ENCODE assay signal across 8 mouse cellular contexts in the genomic region with DNA sequence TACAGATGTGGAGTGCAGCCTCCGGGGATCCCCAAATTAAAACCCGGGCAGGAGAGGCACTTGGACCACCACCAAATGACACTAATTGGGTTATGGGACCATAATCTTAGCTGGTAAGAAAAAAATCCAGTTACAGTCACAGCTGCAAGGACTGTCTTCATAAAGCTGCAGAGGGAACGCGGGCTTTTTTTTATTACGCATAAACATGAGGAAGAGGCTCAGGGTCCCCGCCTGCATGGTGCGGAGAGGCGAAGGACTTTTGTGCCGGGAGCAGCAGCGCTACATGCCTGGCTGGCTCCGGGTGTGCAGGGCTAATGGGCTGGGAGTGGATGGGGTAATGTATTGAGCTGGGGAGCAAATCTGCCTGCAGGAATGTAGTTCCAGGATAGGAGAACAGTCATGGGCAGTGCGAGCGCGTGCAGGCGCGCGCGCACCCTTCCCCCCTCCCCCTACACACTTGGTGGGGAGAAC. TPM values are rescaled to one million over a fixed set of nuclear protein-coding genes. Genes with fewer than 3 reads are reported as not detected.
DNase-seq lines count a peak whose midpoint lies in the region; ATAC-seq and TF ChIP-seq lines count a peak whose summit lies in the region.

No protein-coding gene starts in this region.

- peak overlapping the region; percentile 39 for H3K4me3 ChIP-seq in lung, postnatal 0 days (ENCODE audit: low read depth, low read length)
- H3K4me3 ChIP-seq in lung, adult 2 months (replicated peaks; ENCODE audit: extremely low read depth, low read depth, low read length): no peak overlapping the region
- H3K4me3 ChIP-seq in hindbrain, embryonic 11.5 days (ENCODE audit: low read depth, low read length): peak overlapping the region; percentile 30
- peak overlapping the region in 1 of 2 experiments; percentile 28; a peak in 2 of 4 replicates for H3K4me3 ChIP-seq in liver, embryonic 14.5 days (ENCODE audit: insufficient read depth in 1 of 2, low read depth in 2 of 2, low read length in 2 of 2)
- peak overlapping the region; percentile 56 for H3K4me3 ChIP-seq in small intestine, adult 2 months (ENCODE audit: low read depth, low read length)

- TF ChIP-seq CTCF in lung, postnatal 0 days (IDR thresholded peaks at IDR 0.05): no peak
- no peak for TF ChIP-seq CTCF in lung, adult 2 months (IDR thresholded peaks at IDR 0.05; ENCODE audit: insufficient read depth, low read length)
- TF ChIP-seq CTCF in liver, embryonic 14.5 days (IDR thresholded peaks at IDR 0.05; ENCODE audit: low read depth): no peak
- TF ChIP-seq CTCF in small intestine, adult 2 months (IDR thresholded peaks at IDR 0.05; ENCODE audit: extremely low read depth, insufficient read length, insufficient replicate concordance, low read depth, low read length): no peak

- peak; percentile 59 for ATAC-seq in cerebellum, adult (ENCODE audit: insufficient number of reproducible peaks, low FRiP score, low TSS enrichment)
- peak; percentile 29; the same call in 1 of the 2 replicates for ATAC-seq in lung, postnatal 0 days
- ATAC-seq in hindbrain, embryonic 11.5 days (ENCODE audit: low FRiP score): peak; percentile 76
- no peak for ATAC-seq in liver, embryonic 14.5 days (ENCODE audit: insufficient read depth)

- H3K27me3 ChIP-seq in lung, postnatal 0 days (replicated peaks; ENCODE audit: insufficient read depth, low read length): no peaks in the 10 kb centered on the region
- H3K27me3 ChIP-seq in hindbrain, embryonic 11.5 days (ENCODE audit: control insufficient read depth, insufficient read depth, low read length): peaks cover 17% of the 10 kb centered on the region
- peaks cover 38% of the 10 kb centered on the region for H3K27me3 ChIP-seq in liver, embryonic 14.5 days (ENCODE audit: control insufficient read depth, insufficient read depth, low read length)
- H3K27me3 ChIP-seq in small intestine, adult 2 months (ENCODE audit: control insufficient read depth, insufficient read depth, low read length): peaks cover 4% of the 10 kb centered on the region; the same call in 1 of the 2 replicates

- H3K4me1 ChIP-seq in lung, postnatal 0 days (ENCODE audit: insufficient read depth, low read depth, low read length): peaks cover 5% of the 10 kb centered on the region; the same call in 1 of the 2 replicates
- no peaks in the 10 kb centered on the region; the same call in 1 of the 2 replicates for H3K4me1 ChIP-seq in lung, adult 2 months (ENCODE audit: control insufficient read depth, insufficient read depth, low read length)
- peaks cover 11% of the 10 kb centered on the region for H3K4me1 ChIP-seq in hindbrain, embryonic 11.5 days (replicated peaks; ENCODE audit: control insufficient read depth, insufficient read depth, low read length)
- H3K4me1 ChIP-seq in liver, embryonic 14.5 days (replicated peaks; ENCODE audit: control insufficient read depth in 2 of 2, insufficient read depth in 2 of 2, low read length in 1 of 2): 0 out of 4 replicates have a peak, but pooled peaks cover 0 to 2% of the 10 kb centered on the region in 2 experiments
- peaks cover 13% of the 10 kb centered on the region for H3K4me1 ChIP-seq in small intestine, adult 2 months (ENCODE audit: control insufficient read depth, insufficient read depth, insufficient read length, low read length)

- WGBS in lung, postnatal 0 days: 4% methylated on average over 18 of the region's 18 CpGs
- WGBS in lung, adult 2 months: 18% methylated on average over 18 of the region's 18 CpGs
- WGBS in hindbrain, embryonic 11.5 days: 3% methylated on average over 18 of the region's 18 CpGs
- 4% methylated on average over 18 of the region's 18 CpGs for WGBS in liver, embryonic 14.5 days (ENCODE audit: insufficient replicate concordance)
- 7% methylated on average over 18 of the region's 18 CpGs for WGBS in small intestine, adult 2 months

- no peak overlapping the region for H3K9ac ChIP-seq in lung, postnatal 0 days (replicated peaks; ENCODE audit: low read depth)
- H3K9ac ChIP-seq in hindbrain, embryonic 11.5 days (ENCODE audit: low read depth, low read length): peak overlapping the region; percentile 67
- no peak overlapping the region for H3K9ac ChIP-seq in liver, embryonic 14.5 days (replicated peaks)

- DNase-seq in cerebellum, adult 8-10 months: no peak
- DNase-seq in lung, postnatal 0 days (ENCODE audit: low spot score): no peak
- DNase-seq in lung, adult 2 months: no peak
- peak; percentile 69 for DNase-seq in hindbrain, embryonic 11.5 days (ENCODE audit: low spot score)
- DNase-seq in liver, embryonic 14.5 days (ENCODE audit: low read depth in 3 of 3, low spot score in 3 of 3): no peak
- no peak for DNase-seq in adrenal gland, postnatal 4 days (ENCODE audit: low spot score in 2 of 2)

- no peak overlapping the region for H3K27ac ChIP-seq in lung, postnatal 0 days (ENCODE audit: low read length)
- peak overlapping the region; percentile 95 for H3K27ac ChIP-seq in hindbrain, embryonic 11.5 days (ENCODE audit: low read depth, low read length)
- H3K27ac ChIP-seq in liver, embryonic 14.5 days: no peak overlapping the region
- no peak overlapping the region for H3K27ac ChIP-seq in small intestine, adult 2 months (ENCODE audit: insufficient read depth, low read depth, low read length)

- TF ChIP-seq EP300 in lung, postnatal 0 days (IDR thresholded peaks at IDR 0.05): no peak
- no peak for TF ChIP-seq EP300 in liver, embryonic 14.5 days (IDR thresholded peaks at IDR 0.05; ENCODE audit: low read depth)

- peak overlapping the region; percentile 95 for H3K4me2 ChIP-seq in lung, postnatal 0 days (replicated peaks; ENCODE audit: low read depth, low read length)
- H3K4me2 ChIP-seq in hindbrain, embryonic 11.5 days (replicated peaks; ENCODE audit: low read depth, low read length): peak overlapping the region; percentile 59
- peak overlapping the region; percentile 45 for H3K4me2 ChIP-seq in liver, embryonic 14.5 days (ENCODE audit: low read depth)

- H3K9me3 ChIP-seq in lung, postnatal 0 days (ENCODE audit: low read length): no peaks in the 10 kb centered on the region
- no peaks in the 10 kb centered on the region for H3K9me3 ChIP-seq in hindbrain, embryonic 11.5 days (ENCODE audit: control insufficient read depth, low read length)
- no peaks in the 10 kb centered on the region for H3K9me3 ChIP-seq in liver, embryonic 14.5 days (ENCODE audit: control insufficient read depth, low read length)

- TF ChIP-seq POLR2A in lung, adult 2 months (IDR thresholded peaks at IDR 0.05; ENCODE audit: borderline replicate concordance, extremely low read depth, low read depth, low read length): no peak
- no peak for TF ChIP-seq POLR2A in small intestine, adult 2 months (IDR thresholded peaks at IDR 0.05; ENCODE audit: low read depth, low read length)

- H3K36me3 ChIP-seq in lung, postnatal 0 days (ENCODE audit: insufficient read depth, low read length): no peaks in the 10 kb centered on the region
- H3K36me3 ChIP-seq in hindbrain, embryonic 11.5 days (ENCODE audit: control insufficient read depth, insufficient read depth, low read length): no peaks in the 10 kb centered on the region
- no peaks in the 10 kb centered on the region for H3K36me3 ChIP-seq in liver, embryonic 14.5 days (replicated peaks; ENCODE audit: control insufficient read depth, insufficient read depth, low read depth)
- no peaks in the 10 kb centered on the region for H3K36me3 ChIP-seq in small intestine, adult 2 months (ENCODE audit: control insufficient read depth, insufficient read depth, low read length)

RNA-seq across cellular contexts. Expression of gene Sertad4, which starts 20.3 kb away (rescaled TPM):
- 3.2 and 3.4 TPM in 2 replicates for polyA plus RNA-seq in lung, postnatal 0 days (2015; fragmentation: Nextera tagmentation; extraction: Ambion mirVana)
- polyA plus RNA-seq in lung, adult 2 months (2012; rRNA removed): 1.3 and 1.7 TPM in 2 replicates
- 21.3 and 24.8 TPM in 2 replicates for polyA plus RNA-seq in hindbrain, embryonic 11.5 days (2014; fragmentation: Nextera tagmentation; extraction: Ambion mirVana)
- polyA plus RNA-seq in liver, embryonic 14.5 days (2012; rRNA removed): 0.35 and 0.37 TPM in 2 replicates
- 0.19 and 0.34 TPM in 2 replicates for polyA plus RNA-seq in liver, embryonic 14.5 days (2014; fragmentation: Nextera tagmentation; extraction: Ambion mirVana)
- polyA plus RNA-seq in small intestine, adult 2 months (2012; rRNA removed): 0.79 and 0.98 TPM in 2 replicates
- 10 to 100 TPM; 19.5 to 21.8 TPM for total RNA-seq in adrenal gland, postnatal 4 days (2021)

Comparison
In these comparisons a context has a peak if more than half of its experiments do, and no peak if none do; other contexts are left out.
1. H3K4me2 ChIP-seq: peak in every context shown above with its lines; median percentile 95 in lung, postnatal 0 days; 59 in hindbrain, embryonic 11.5 days; 45 in liver, embryonic 14.5 days.